Mouse (Mus musculus): ENCODE measurements around the gene Ptgir.

GRCm38 (mm10) chr7:16890944-16891343 is 15.3 kb upstream of the Ptgir start:
- TF ChIP-seq CTCF (IDR thresholded peaks at IDR 0.05; ENCODE audit: control insufficient read depth, insufficient read depth, insufficient read length): no peak
- no peak for TF ChIP-seq MYOD1 (IDR thresholded peaks at IDR 0.05; ENCODE audit: control insufficient read depth, insufficient read length, low read depth)
- no peak for TF ChIP-seq USF1 (IDR thresholded peaks at IDR 0.05; ENCODE audit: low read depth)
- no peak for TF ChIP-seq MAX (IDR thresholded peaks at IDR 0.05)
- no peak for TF ChIP-seq CEBPB (IDR thresholded peaks at IDR 0.05; ENCODE audit: low read depth)

Measured in C2C12 (cell line).